Mouse (Mus musculus) ovary, postnatal 36 days (tissue): Measurements from ENCODE around the gene Dthd1.

Experiments
- DNase-seq: peaks from one replicate; pipeline ENCODE4 v3.0.0; 2022; ENCODE audit warnings: low spot score, mixed read lengths

Dthd1 gene

GRCm38 (mm10) chr5:62864348-62864747 lies 50.7 kb downstream of the Dthd1 start:
- no peak for DNase-seq

- no peak for DNase-seq
Measured at GRCm38 (mm10) chr5:62867003-62867402, 53.4 kb downstream of the Dthd1 start.

DNA sequence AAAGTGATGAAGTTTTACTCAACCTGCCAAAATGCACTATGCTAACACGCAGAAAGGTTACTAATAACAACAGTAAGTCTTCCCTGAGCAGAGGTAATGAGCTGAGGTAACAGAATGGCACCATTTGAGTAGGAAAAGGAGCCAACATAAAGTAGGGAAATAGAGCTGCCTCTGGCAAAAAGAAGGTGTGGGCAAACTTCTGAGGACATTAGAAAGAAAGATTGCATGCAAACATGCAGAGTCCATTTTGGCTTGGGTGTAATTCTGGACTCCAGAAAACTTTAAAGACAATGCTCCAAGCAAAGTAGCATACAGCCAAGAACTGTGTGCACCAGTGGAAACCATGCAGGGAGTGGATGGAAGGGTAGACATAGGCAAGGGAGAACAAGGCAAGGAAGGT lies 65.9 kb downstream of the Dthd1 start:
- no peak for DNase-seq

DNA sequence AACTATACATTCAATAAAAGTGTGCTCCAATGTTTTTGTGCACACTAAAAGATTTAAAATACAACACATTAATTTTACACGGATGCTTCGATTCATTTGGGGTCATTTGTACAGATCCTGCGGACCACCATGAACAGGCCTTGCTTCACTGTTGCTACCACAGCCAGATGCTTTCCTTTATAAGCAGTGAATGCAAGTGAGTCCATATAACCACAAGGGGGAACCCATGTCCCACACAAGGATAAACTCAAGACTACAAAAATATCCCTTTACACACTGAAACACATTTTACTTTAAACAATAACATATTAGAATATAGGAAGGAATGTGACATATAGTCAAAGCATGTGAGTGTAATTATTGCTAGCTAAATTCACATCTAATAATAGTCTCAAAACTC lies 81.7 kb downstream of the Dthd1 start:
- no peak for DNase-seq

DNA sequence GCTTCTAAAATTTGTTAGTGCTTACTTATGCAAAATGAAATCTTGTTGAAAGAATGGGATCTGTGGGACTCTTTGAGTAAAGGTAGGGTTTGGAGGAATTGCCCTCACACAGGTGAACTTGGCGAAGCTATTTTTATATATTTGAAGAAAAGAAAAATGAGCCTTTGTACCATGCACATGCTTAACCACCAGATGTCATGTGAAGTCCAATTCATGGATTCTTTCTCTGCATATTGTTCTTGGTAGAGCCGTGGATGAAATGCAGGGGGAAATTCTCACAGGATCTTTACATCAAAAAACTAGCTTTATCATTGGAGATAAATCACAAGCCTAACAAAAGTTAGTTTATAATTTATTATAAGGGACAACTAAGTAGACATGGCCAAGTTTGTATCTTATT lies 93.3 kb downstream of the Dthd1 start:
- no peak for DNase-seq

DNA sequence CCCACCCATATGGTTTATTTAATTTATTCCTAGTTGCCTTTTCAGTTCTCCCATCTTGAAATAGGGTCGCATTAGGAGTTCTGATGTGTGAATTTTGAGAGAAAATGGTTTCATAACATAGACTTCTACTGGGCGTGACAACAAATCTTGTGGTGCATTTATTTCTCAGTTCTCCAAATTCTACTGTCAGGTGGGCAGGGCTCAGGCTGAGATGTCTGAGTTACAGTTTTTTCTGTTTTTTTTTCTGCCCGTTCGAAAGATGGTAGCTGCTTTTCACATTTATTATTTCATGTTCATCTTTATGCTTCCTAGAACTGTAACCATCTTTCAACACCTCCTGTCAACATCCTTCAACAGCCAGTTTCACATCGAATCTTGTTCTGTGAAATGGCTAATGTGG lies 95.5 kb downstream of the Dthd1 start:
- no peak for DNase-seq

DNA sequence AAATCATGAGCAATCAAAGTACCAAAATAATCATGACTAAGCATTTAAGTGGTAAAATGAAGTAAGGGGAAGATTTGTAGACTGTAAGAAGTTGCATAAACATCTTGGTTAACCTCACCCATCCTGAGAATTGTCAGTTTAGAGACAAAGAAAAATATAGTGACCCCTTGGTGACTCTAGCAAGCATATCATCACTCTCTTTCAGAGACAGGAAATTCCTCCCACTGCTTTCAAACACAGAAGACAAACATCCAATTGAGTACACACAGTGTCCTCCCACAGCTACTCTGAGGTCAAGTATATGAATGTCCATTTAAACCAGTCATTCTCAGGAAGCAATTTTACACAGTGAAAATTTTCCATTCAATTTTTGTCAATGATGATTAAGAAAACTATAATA lies 111.0 kb downstream of the Dthd1 start:
- no peak for DNase-seq
